Mouse (Mus musculus) sigmoid colon, adult 10 weeks (tissue): Measurements from ENCODE around the gene C030005K15Rik. TPM values are rescaled to one million over a fixed set of nuclear protein-coding genes. Genes with fewer than 3 reads are reported as not detected.

Experiments
- polyA plus RNA-seq: library from polyadenylated mRNA; stranded (reverse); fragments of 350-450 nt; fragmentation: Illumina TruSeq; extraction: RNeasy Lipid Tissue Mini Kit (QIAGEN cat#74804); gene quantifications from one replicate; pipeline ENCODE4 v1.2.3, GENCODE M21; 2014; ENCODE audit warnings: low read depth, low replicate concordance

Gene C030005K15Rik
- not detected for polyA plus RNA-seq

GRCm38 (mm10) chr10:97726655-97727054 is at the start of gene C030005K15Rik:
Gene C030005K15Rik, minus strand, starts transcription at chr10:97726755.

DNA sequence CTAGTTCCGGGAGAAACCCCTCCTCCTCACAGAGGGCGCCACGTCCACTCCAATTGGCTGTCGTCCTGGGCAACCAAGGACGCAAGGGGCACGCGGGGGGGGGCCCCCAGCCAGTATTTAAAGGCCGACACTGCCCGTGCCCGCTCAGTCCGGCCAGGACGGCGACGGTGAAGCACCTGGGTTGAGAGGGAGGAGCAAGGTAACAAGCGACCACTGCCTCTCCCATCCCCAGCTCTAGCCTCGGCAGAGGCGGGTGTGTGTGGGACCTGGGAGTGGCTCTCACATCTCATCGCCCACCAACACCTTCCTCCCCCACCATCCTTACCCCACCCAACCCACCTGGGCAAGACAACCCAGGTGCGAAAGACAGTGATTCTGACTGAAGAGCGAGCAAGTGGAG is 33.6 kb downstream of the C030005K15Rik start, which contains the start of gene Ccer1:
Gene Ccer1 (plus strand): TSS at position 147 of the 400 bp plus-strand sequence.

Other genes starting within 250 kb of the C030005K15Rik start
- 807 TPM for gene Dcn, start 247.1 kb downstream of the C030005K15Rik start, polyA plus RNA-seq
- 204 TPM for gene Lum, start 161.6 kb downstream of the C030005K15Rik start, polyA plus RNA-seq
- gene Kera, start 119.9 kb downstream of the C030005K15Rik start, polyA plus RNA-seq: not detected
- not detected for gene Epyc, start 82.7 kb downstream of the C030005K15Rik start, polyA plus RNA-seq
- gene Ccer1, start 33.7 kb downstream of the C030005K15Rik start, polyA plus RNA-seq: not detected